Mouse (Mus musculus) forebrain, embryonic 10.5 days (tissue): ENCODE measurements at regions not wholly inside any gene's neighbourhood (a gene's known extent, or its start where the extent isn't known, plus 50 kb on each side); places are given as distances from the start of the nearest gene placed in this dataset.

ENCODE experiments used
- DNase-seq: peaks from one replicate; pipeline ENCODE4 v3.0.0-alpha.2; 2017; ENCODE audit warnings: low spot score; ENCODE audit errors: extremely low spot score
- H3K27ac ChIP-seq: fragments of 300-500 bp; sonication (generic); 2 replicates; pipeline ENCODE4 v1.5.1; 2016; ENCODE audit warnings: mild to moderate bottlenecking
- H3K27me3 ChIP-seq: fragments of 300-500 bp; sonication (generic); 2 replicates; pipeline ENCODE4 v1.6.1; 2016; ENCODE audit warnings: mild to moderate bottlenecking; ENCODE audit not compliant: poor library complexity, severe bottlenecking
- H3K36me3 ChIP-seq: fragments of 300-500 bp; sonication (generic); replicated peaks from 2 replicates; pipeline ENCODE4 v1.6.1; 2016; ENCODE audit warnings: mild to moderate bottlenecking, moderate library complexity
- H3K4me1 ChIP-seq: fragments of 300-500 bp; sonication (generic); 2 replicates; pipeline ENCODE4 v1.6.1; 2016
- H3K4me3 ChIP-seq: fragments of 300-500 bp; sonication (generic); 2 replicates; pipeline ENCODE4 v1.5.1; 2016; ENCODE audit warnings: mild to moderate bottlenecking, moderate library complexity
- H3K9me3 ChIP-seq: fragments of 300-500 bp; sonication (generic); 2 replicates; pipeline ENCODE4 v1.6.1; 2016; ENCODE audit warnings: mild to moderate bottlenecking, moderate library complexity
- WGBS: fragments of 180-500 bp; shearing (Covaris S2); methylation state at CpG from one replicate; pipeline ENCODE4 v1.1.7; 2016; 5-methylcytosine and 5-hydroxymethylcytosine counted together

GRCm38 (mm10) chr6:52368734-52369412 lies 55.6 kb downstream of the Evx1 start:
- DNase-seq, result peak; percentile 10
- WGBS, result 57% methylated on average over 12 of the region's 12 CpGs
- H3K27ac ChIP-seq, result no peak overlapping the region
- no peak overlapping the region for H3K4me3 ChIP-seq
- no peaks in the 10 kb centered on the region for H3K9me3 ChIP-seq
- H3K27me3 ChIP-seq, result peaks cover 8% of the 10 kb centered on the region
- H3K4me1 ChIP-seq, result peaks cover 34% of the 10 kb centered on the region
- H3K36me3 ChIP-seq, result no peaks in the 10 kb centered on the region

- H3K27me3 ChIP-seq, result peaks cover 4% of the 10 kb centered on the region; the same call in 1 of the 2 replicates
- WGBS, result 89% methylated on average over 8 of the region's 8 CpGs
- H3K9me3 ChIP-seq, result no peaks in the 10 kb centered on the region
- H3K27ac ChIP-seq, result no peak overlapping the region
- DNase-seq, result no peak
- H3K36me3 ChIP-seq, result no peaks in the 10 kb centered on the region
- peaks cover 34% of the 10 kb centered on the region for H3K4me1 ChIP-seq
- no peak overlapping the region for H3K4me3 ChIP-seq
Measured at GRCm38 (mm10) chr6:52370806-52371360, 57.6 kb downstream of the Evx1 start.

- no peaks in the 10 kb centered on the region for H3K4me1 ChIP-seq
- no peaks in the 10 kb centered on the region for H3K27me3 ChIP-seq
- H3K9me3 ChIP-seq, result no peaks in the 10 kb centered on the region; the same call in 1 of the 2 replicates
- no peak for DNase-seq
- 92% methylated on average over 3 of the region's 3 CpGs for WGBS
- H3K27ac ChIP-seq, result no peak overlapping the region
- no peaks in the 10 kb centered on the region for H3K36me3 ChIP-seq
- no peak overlapping the region for H3K4me3 ChIP-seq
Measured at GRCm38 (mm10) chr6:52379146-52379545, 65.8 kb downstream of the Evx1 start.

DNA sequence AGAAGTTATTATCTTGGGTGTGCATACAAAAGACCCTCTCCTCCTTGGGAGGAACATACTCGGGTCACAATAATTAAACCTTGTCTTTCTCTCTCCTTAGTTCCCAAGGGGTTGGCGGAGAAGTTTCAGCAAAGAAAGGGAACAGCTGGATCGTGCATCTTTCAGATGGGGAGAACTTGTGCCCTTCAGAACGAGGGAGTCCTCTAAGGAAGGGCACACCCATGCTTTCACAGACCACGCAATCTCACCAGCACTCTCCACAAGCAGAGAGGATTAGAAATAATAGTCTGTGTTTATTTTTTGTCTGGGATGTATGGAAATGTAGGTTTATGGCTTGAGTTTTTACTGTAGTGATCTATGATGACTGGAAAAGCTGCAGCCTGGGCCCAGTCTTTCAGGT lies 66.3 kb downstream of the Evx1 start:
- Histone ChIP-seq H3K4me3 (no peak overlapping the region), H3K27ac (no peak overlapping the region), H3K9me3 (no peaks in the 10 kb centered on the region; the same call in 1 of the 2 replicates), H3K27me3 (no peaks in the 10 kb centered on the region), H3K36me3 (no peaks in the 10 kb centered on the region), H3K4me1 (no peaks in the 10 kb centered on the region)
- WGBS, result 75% methylated on average over 5 of the region's 5 CpGs
- no peak for DNase-seq

GRCm38 (mm10) chr6:52385044-52385443 lies 71.7 kb downstream of the Evx1 start:
- no peak for DNase-seq
- H3K27ac ChIP-seq, result no peak overlapping the region
- no peaks in the 10 kb centered on the region; the same call in 1 of the 2 replicates for H3K9me3 ChIP-seq
- no peak overlapping the region for H3K4me3 ChIP-seq
- no peaks in the 10 kb centered on the region for H3K27me3 ChIP-seq
- 89% methylated on average over 2 of the region's 2 CpGs for WGBS
- no peaks in the 10 kb centered on the region for H3K4me1 ChIP-seq
- H3K36me3 ChIP-seq, result no peaks in the 10 kb centered on the region

DNA sequence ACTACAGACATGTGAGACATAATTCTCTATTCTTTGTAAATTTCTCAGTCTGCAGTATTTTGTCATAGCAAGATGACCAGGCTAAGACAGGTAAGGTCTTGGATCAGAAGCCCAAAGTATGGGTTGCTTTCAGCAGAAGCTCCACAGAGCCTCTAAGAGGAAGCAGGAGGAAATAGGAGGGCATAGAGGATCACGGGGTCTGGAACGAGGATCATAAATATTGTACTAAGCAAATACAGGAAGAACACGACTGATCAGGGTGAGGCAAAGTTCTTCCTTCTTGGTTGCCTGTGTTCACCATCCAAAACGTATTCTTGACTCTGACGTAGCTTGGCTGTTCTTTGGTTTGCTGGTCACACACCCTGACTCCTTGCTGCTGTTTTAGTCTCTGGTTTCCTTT lies 88.1 kb downstream of the Evx1 start:
- no peaks in the 10 kb centered on the region for H3K36me3 ChIP-seq
- H3K4me3 ChIP-seq, result no peak overlapping the region
- no peaks in the 10 kb centered on the region for H3K9me3 ChIP-seq
- H3K27me3 ChIP-seq, result no peaks in the 10 kb centered on the region
- no peaks in the 10 kb centered on the region for H3K4me1 ChIP-seq
- WGBS, result 88% methylated on average over 5 of the region's 5 CpGs
- no peak overlapping the region for H3K27ac ChIP-seq
- DNase-seq, result no peak

DNA sequence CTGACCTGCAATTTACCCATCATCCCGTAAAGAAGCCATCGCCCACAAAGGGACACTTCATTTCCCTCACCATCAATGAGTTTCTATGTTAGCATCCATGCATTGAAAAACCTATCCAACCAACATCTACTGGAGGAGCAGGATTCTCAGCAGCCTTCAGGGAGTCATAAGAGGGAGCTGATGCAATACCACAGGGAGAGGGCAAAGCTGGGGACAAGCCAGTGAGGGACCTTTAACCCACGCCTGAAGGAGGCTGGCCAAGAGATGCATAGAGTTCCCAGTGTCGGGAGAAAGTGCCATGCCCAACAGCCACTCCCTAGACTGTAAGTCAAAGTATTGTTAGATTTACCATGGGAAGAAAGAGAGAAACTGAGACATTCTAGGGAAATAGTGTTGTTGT lies 96.7 kb downstream of the Evx1 start:
- Histone ChIP-seq H3K4me3 (no peak overlapping the region), H3K9me3 (no peaks in the 10 kb centered on the region), H3K36me3 (no peaks in the 10 kb centered on the region), H3K4me1 (no peaks in the 10 kb centered on the region), H3K27ac (no peak overlapping the region), H3K27me3 (no peaks in the 10 kb centered on the region)
- 88% methylated on average over 4 of the region's 4 CpGs for WGBS
- no peak for DNase-seq

- Histone ChIP-seq H3K27me3 (no peaks in the 10 kb centered on the region), H3K36me3 (no peaks in the 10 kb centered on the region), H3K9me3 (no peaks in the 10 kb centered on the region), H3K4me1 (no peaks in the 10 kb centered on the region), H3K27ac (no peak overlapping the region), H3K4me3 (no peak overlapping the region)
- WGBS, result 93% methylated on average over 5 of the region's 5 CpGs
- DNase-seq, result no peak
Measured at GRCm38 (mm10) chr6:52410711-52411110, 97.4 kb downstream of the Evx1 start.

DNA sequence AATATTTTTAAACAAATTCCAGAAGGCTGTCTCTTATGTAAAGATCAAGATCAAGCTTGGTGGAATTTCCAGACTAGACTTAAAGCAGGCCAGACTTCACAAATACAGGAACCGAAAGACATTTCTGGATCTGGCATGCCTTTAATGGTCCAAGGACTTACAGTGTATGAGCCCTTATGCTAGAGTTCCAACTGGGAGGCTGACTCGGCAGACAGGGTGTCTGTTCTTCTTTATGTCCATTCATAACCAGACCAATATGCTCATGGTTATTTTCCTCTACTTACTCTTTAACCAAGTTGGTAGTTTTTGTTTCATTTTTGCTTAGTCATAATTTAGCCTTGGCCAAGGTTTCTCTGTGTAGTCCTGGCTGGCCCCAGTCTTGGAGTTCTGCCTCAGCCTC lies 98.0 kb downstream of the Evx1 start:
- Histone ChIP-seq H3K4me1 (peaks cover 2% of the 10 kb centered on the region; the same call in 1 of the 2 replicates), H3K27ac (no peak overlapping the region), H3K4me3 (no peak overlapping the region), H3K27me3 (no peaks in the 10 kb centered on the region), H3K36me3 (no peaks in the 10 kb centered on the region), H3K9me3 (no peaks in the 10 kb centered on the region)
- 93% methylated on average over 2 of the region's 2 CpGs for WGBS
- no peak for DNase-seq

GRCm38 (mm10) chr6:52413639-52414038 lies 100.3 kb downstream of the Evx1 start:
- Histone ChIP-seq H3K9me3 (no peaks in the 10 kb centered on the region), H3K36me3 (no peaks in the 10 kb centered on the region), H3K4me3 (no peak overlapping the region), H3K27me3 (no peaks in the 10 kb centered on the region), H3K27ac (no peak overlapping the region), H3K4me1 (peaks cover 24% of the 10 kb centered on the region)
- 93% methylated on average over 4 of the region's 4 CpGs for WGBS
- DNase-seq, result no peak

GRCm38 (mm10) chr6:52415341-52415946 lies 102.1 kb downstream of the Evx1 start:
- Histone ChIP-seq H3K27me3 (no peaks in the 10 kb centered on the region), H3K36me3 (no peaks in the 10 kb centered on the region), H3K9me3 (no peaks in the 10 kb centered on the region), H3K27ac (no peak overlapping the region), H3K4me1 (peaks cover 29% of the 10 kb centered on the region), H3K4me3 (no peak overlapping the region)
- 90% methylated on average over 14 of the region's 14 CpGs for WGBS
- DNase-seq, result no peak

- Histone ChIP-seq H3K36me3 (no peaks in the 10 kb centered on the region), H3K27me3 (no peaks in the 10 kb centered on the region), H3K27ac (no peak overlapping the region), H3K4me3 (no peak overlapping the region), H3K4me1 (peaks cover 29% of the 10 kb centered on the region), H3K9me3 (no peaks in the 10 kb centered on the region)
- no peak for DNase-seq
- 85% methylated on average over 3 of the region's 3 CpGs for WGBS
Measured at GRCm38 (mm10) chr6:52416491-52416890, 103.2 kb downstream of the Evx1 start.

DNA sequence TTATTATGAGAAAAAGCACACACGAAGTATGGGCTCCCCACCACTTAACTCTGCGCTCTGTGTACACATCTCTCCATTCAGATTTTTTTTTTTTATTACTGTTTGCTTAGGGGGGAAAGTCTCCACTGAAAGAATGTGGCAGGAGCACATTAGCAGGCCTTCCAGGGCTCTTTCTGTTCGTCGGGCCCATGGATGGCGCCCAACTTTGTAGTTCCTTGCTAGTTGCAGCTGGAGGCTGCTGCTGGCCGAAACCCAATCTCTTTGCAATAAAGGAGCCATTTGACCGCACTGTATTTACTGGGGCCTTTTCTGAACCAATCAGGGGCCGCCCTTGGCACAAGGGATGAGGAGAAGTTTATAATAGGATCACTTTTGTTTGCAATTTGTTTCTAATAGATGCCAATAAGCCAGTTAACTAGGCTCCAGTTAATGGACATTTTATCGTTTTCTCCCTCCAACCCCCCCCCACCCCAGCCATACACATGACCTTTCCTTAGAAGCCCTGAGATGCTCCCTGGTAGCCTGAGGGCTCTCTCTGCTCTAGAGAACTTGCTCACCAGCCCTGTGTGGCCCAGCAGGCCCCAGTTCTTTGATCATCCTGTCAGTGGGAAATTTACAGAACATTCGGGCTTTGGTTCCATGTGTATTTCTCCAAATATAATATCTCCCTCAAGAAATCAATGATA lies 104.3 kb downstream of the Evx1 start:
- DNase-seq, result no peak
- no peak overlapping the region for H3K4me3 ChIP-seq
- no peak overlapping the region for H3K27ac ChIP-seq
- H3K36me3 ChIP-seq, result no peaks in the 10 kb centered on the region
- H3K9me3 ChIP-seq, result no peaks in the 10 kb centered on the region
- H3K27me3 ChIP-seq, result no peaks in the 10 kb centered on the region
- peaks cover 29% of the 10 kb centered on the region for H3K4me1 ChIP-seq
- WGBS, result 64% methylated on average over 10 of the region's 10 CpGs
